Mouse (Mus musculus) lung, adult 2 months (tissue): ENCODE data around the gene Tiam1.

Source experiments
- CTCF ChIP-seq: fragments of 200-500 bp; IDR thresholded peaks from 2 replicates; pipeline ENCODE4 v1.5.1; 2011; ENCODE audit warnings: mild to moderate bottlenecking, low read length, control low read depth; ENCODE audit not compliant: insufficient read depth
- POLR2A ChIP-seq: fragments of 200-500 bp; IDR thresholded peaks from 2 replicates; pipeline ENCODE4 v1.6.1; 2011; ENCODE audit warnings: low read depth, mild to moderate bottlenecking, control low read depth, low read length, borderline replicate concordance; ENCODE audit errors: extremely low read depth

- TF ChIP-seq CTCF (no peak), POLR2A (no peak)
Measured at GRCm38 (mm10) chr16:89922458-89922857, 221.1 kb downstream of the Tiam1 start.
